Mouse (Mus musculus) cerebellum, adult 8-10 months (tissue): ENCODE results near the gene Gm13212.
"Not testable (repeated sequence)": the region's sequence is repeated elsewhere in the genome, so short reads cannot be mapped to it uniquely, and the experiment has no call there.

ENCODE experiments used
- DNase-seq: peaks from one replicate; pipeline ENCODE4 v3.0.0; 2022

The Gm13212 gene

GRCm38 (mm10) chr4:145585078-145585477, at the start of gene Gm13212:
Gm13212 (plus strand) TSS chr4:145585166.
- not testable (repeated sequence) for DNase-seq

DNA sequence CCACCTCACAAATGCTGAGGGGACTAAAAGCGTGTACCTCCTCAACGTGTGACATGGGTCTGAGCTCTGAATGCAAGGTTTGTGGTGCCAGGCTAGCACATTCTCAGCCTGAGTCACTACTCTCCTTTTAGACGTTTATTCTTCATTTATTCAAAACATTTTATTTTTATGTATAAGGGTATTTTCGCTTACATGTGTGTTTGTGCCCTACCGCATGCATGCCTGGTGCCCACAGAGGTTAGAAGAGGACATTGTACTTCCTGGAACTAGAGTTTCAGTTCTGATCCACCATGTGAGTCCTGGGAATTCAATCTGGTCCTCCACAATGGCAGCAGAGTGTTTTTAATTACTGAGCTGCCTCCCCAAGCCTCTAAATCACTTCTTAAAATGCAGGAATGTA, 41.1 kb upstream of the Gm13212 start:
- DNase-seq = not testable (repeated sequence)

GRCm38 (mm10) chr4:145545106-145545505, 39.9 kb upstream of the Gm13212 start:
- not testable (repeated sequence) for DNase-seq

DNA sequence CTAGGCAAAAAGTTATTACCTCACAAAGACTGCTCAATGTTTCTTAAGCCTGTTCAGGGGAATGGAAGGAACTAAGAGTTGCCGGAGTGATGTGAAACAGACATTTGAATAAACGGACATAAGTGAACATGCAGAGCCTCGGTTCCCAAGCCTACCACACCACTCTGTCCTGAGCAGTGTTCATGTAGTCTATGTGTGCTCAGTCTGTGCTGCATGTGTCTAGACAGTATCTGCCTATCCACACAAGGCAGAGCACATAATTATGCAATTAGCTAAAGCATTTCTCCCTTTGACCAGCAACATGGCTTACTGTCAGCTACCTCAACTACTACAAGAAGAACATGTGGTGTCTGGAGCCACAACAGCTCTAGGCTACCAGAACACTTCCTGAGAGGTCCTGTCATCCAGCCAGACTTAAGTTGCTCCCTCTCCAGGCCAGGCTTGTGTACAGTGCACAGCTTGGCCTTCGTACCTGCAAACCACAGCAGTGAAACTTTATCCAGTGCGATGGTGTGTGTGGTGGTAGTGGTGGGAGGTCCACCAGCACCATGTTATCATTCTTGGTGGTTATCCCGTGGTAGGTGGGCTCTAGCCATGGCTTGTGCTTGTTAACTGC, 39.1 kb upstream of the Gm13212 start:
- DNase-seq = not testable (repeated sequence)

- not testable (repeated sequence) for DNase-seq
Measured at GRCm38 (mm10) chr4:145546477-145546876, 38.5 kb upstream of the Gm13212 start.

GRCm38 (mm10) chr4:145556680-145557079, 28.3 kb upstream of the Gm13212 start:
- DNase-seq = no peak

DNA sequence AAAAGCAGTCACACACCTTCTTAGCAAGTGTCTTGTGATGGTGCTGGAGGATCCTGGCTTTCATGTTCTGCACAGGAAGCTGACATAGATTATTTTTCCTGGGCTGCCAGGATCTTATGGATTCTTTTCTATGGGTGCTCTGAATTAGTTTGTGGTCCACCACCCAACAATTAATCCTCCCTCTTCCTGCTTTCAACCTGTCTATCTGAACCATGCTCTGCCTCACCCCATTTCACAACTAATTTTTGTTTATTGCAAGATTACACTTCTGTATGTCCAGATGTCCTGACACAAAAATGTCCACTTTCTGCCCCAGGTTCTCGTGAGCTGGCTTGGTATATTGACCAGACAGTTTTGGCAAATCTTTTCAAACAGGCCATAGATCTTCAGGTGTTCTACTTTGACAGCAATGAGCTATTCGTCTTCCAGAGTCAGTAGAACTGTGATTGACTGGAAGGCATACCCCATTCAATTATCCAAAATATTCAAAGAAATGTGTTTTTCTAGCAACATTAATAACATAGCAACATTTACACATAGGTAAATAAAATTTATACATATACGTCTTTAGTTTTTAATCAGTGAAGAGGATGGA, 25.4 kb upstream of the Gm13212 start:
- DNase-seq = no peak

- no peak for DNase-seq
Measured at GRCm38 (mm10) chr4:145564111-145564821, 20.7 kb upstream of the Gm13212 start.

- not testable (repeated sequence) for DNase-seq
Measured at GRCm38 (mm10) chr4:145570461-145570860, 14.5 kb upstream of the Gm13212 start.

DNA sequence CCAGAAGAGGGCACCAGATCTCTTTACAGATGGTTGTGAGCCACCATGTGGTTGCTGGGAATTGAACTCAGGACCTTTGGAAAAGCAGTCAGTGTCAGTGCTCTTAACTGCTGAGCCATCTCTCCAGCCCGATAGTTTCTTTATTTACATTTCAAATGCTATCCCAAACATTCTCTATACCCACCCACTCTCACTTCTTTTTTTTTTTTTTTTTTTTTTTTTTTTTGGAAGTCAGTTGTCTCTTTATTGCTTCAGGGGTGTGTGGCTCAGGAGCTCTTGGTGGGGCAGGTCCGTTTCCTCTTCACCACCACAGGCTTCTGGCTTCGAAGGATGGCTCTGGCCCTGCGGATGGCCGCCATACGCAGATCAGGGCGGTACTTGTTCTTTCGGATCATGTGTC, 8.3 kb upstream of the Gm13212 start:
- DNase-seq = not testable (repeated sequence)

DNA sequence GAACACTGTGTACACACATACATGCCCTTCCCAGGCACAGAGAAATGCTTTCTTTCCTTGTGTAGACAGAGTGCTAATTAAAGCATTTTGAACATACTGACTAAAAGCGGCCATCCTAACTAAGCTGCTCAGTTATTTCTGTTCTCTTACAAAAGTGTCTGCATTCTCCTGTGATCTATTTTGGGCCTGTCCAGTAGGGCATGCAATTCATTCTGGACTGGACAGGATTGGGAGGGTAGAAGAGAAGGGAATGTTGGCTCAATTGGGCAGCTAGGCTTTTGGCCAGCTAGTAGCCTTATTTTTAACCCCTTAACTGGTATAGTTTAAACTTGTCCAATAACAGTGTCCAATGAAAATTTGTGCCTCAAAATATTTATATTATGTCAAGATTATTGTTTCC, 4.6 kb upstream of the Gm13212 start:
- DNase-seq = not testable (repeated sequence)

- not testable (repeated sequence) for DNase-seq
Measured at GRCm38 (mm10) chr4:145586046-145586445, 1.1 kb downstream of the Gm13212 start.

GRCm38 (mm10) chr4:145594183-145594582, 9.2 kb downstream of the Gm13212 start:
- DNase-seq = not testable (repeated sequence)

- not testable (repeated sequence) for DNase-seq
Measured at GRCm38 (mm10) chr4:145594798-145595197, 9.8 kb downstream of the Gm13212 start.

GRCm38 (mm10) chr4:145640416-145641185, 55.6 kb downstream of the Gm13212 start:
- DNase-seq = not testable (repeated sequence)

GRCm38 (mm10) chr4:145670385-145670784, 85.4 kb downstream of the Gm13212 start, which contains the start of gene Zfp980:
Zfp980 (plus strand) TSS chr4:145670685.
- not testable (repeated sequence) for DNase-seq

DNA sequence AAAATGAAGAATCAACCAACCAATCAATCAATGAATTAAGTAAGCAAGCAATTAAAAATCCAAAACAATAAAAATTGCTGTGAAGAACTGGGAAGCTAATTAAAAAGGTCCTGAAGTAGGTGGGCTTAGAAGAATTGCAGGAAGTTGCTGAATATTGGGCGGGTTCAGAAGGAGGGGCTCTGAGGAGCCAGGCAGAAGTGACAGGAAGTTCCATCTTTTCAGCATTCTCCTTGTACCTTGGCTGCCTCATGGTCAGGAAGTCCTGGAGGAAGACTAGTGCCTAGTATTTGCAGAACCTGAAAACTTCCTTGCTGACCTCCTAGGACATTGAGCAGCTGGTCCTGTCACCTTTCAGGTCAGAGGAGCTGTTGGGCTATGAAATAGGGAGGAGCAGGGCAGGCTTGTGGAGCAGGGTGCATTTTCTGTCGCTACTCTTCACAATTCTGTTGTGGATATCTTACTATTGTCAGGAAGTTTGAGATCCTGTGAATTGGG, 89.4 kb downstream of the Gm13212 start:
- not testable (repeated sequence) for DNase-seq
